Mouse (Mus musculus): ENCODE data around the gene Iars2. TPM values are rescaled to one million over a fixed set of nuclear protein-coding genes. Genes with fewer than 3 reads are reported as not detected.
A peak's percentile ranks its signal among the peaks of the same experiment; 100 is the strongest.

Iars2 gene
- 18.3 and 20.2 TPM in 2 replicates for polyA plus RNA-seq (2015; fragmentation: Nextera tagmentation; extraction: Ambion mirVana)

DNA sequence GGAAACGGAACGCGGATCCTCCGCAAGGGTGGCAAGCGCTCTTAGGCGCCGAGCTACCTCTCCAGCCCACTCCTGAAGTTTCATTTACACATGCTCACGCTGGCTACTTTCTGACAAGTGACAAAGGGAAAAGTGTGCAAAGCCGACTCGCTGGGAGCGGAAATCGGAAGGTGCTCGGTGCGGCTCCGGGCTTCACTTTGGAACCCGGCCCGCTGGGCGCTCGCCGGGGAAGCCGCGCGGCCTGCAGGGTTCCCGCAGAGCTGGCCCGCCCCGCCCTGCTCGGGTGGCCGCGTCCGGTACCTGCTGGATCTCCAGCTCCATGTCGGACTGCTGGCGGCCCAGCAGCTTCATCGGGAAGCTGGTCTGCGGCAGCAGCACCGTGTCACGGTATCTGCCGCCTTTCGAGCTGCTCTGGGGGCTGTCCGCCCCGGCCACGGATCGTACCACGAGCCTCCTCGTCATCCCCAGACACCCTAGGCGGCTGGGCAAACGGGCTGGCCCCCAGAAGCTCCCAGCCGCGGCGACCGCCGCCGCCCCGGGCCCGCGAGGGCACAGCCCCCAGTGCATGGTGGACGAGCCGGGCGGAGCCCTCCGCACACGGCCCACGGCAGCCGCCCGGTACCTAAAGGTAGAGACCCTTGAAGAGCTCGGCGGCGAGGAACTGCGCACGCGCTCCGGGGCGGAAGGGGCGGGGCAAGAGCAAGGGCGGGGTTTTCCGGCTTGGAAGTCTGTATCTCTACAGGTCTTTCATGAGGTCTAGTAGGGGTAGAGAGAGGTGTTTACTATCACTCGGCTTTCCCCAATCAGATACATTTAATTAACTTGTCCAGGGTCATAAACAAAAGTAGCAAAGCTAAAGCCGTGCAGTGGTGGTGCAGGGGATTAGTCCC is at the start of gene Iars2:
Gene Iars2, minus strand, starts transcription at position 676 of the 890 bp plus-strand sequence.
- peak within 1 kb of the TSS; percentile 94 for H3K9ac ChIP-seq
- peak; percentile 93 for ATAC-seq (replicated peaks)

DNA sequence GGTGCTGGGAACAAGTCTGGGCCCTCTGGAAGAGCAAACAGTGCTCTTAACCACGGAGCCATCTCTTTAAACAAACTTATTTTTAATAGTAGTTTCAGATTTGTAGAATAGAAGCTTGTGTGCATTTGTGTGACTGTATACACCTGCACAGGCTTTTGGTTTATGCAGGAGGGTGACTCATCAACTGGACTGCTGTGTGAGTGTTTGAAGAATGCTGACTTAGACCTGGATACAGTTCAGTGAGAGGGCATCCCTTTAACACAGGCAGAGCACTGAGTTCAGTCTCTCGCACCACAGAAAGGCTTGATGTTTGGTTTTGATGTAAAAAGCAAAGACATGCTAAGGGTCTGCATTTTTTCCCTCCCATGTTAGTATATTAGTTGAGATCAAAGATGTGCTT is 48.2 kb upstream of the Iars2 start:
- Histone ChIP-seq H3K4me1 (no peaks in the 10 kb centered on the region), H3K9me3 (no peaks in the 10 kb centered on the region), H3K27me3 (replicated peaks) (no peaks in the 10 kb centered on the region), H3K4me3 (no peak overlapping the region), H3K27ac (no peak overlapping the region), H3K36me3 (replicated peaks) (peaks cover 65% of the 10 kb centered on the region), H3K4me2 (no peak overlapping the region), H3K9ac (no peak overlapping the region)
- ATAC-seq (replicated peaks): no peak
- WGBS: 96% methylated on average over 2 of the region's 2 CpGs

More for the DNA sequence above, at the start of gene Iars2:
- Histone ChIP-seq H3K4me2 (peak within 1 kb of the TSS; percentile 91), H3K27me3 (replicated peaks) (no peaks in the 10 kb centered on the region), H3K4me3 (peak within 1 kb of the TSS; percentile 81), H3K36me3 (replicated peaks) (peaks cover 14% of the 10 kb centered on the region; the same call in 1 of the 2 replicates), H3K4me1 (peaks cover 37% of the 10 kb centered on the region), H3K27ac (peak within 1 kb of the TSS; percentile 93), H3K9me3 (no peaks in the 10 kb centered on the region)
- under 1% methylated on average over 73 of the region's 76 CpGs for WGBS

DNA sequence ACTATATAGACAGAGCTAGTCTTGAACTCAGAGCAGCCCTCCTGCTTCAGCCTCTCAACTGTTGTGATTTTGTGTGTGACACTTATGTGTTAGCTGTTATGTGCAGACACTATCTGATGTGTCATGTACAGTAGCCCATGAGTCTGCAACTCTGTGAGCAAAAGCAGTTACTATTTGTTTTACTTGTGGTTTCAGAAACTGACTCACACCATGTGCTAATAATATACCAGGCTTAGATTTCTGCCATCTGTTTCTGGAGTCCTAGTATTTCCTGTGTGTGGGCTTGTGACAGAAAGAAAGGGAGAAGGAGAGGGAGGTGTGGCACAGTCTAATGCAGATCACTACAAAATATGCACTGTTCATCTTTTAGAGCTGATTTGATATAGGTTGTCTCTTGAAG is 47.2 kb upstream of the Iars2 start:
- no peak overlapping the region for H3K9ac ChIP-seq
- H3K4me3 ChIP-seq: no peak overlapping the region
- no peaks in the 10 kb centered on the region for H3K4me1 ChIP-seq
- no peak overlapping the region for H3K4me2 ChIP-seq
- peaks cover 66% of the 10 kb centered on the region for H3K36me3 ChIP-seq (replicated peaks)
- H3K9me3 ChIP-seq: no peaks in the 10 kb centered on the region
- ATAC-seq (replicated peaks): no peak
- no peaks in the 10 kb centered on the region for H3K27me3 ChIP-seq (replicated peaks)
- H3K27ac ChIP-seq: no peak overlapping the region

GRCm38 (mm10) chr1:185369979-185370378 is 40.8 kb upstream of the Iars2 start:
- ATAC-seq (replicated peaks): no peak
- peaks cover 40% of the 10 kb centered on the region for H3K36me3 ChIP-seq (replicated peaks)
- 92% methylated on average over 6 of the region's 6 CpGs for WGBS

DNA sequence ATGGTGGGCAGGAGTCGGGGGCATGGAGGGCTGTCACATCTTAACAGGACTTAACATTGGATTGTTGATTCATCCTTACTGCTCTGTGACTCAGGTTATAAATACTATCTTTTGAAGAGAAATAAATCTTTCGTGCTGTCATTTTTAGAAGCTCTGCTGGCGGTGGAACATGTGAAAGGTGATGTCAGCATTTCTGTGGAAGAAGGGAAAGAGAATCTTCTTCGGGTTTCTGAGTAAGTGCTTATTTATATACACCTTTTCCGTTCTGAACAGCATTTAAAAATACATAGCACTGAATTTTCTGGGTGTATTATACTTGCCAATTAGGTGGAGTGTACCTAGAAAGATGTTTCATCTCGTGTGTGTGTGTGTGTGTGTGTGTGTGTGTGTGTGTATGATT is 38.2 kb upstream of the Iars2 start:
- Histone ChIP-seq H3K4me1 (peaks cover 23% of the 10 kb centered on the region), H3K4me3 (no peak overlapping the region), H3K4me2 (no peak overlapping the region), H3K9ac (no peak overlapping the region), H3K36me3 (replicated peaks) (peaks cover 24% of the 10 kb centered on the region), H3K27me3 (replicated peaks) (no peaks in the 10 kb centered on the region), H3K27ac (no peak overlapping the region), H3K9me3 (no peaks in the 10 kb centered on the region)
- no peak for ATAC-seq (replicated peaks)
- 90% methylated on average over 6 of the region's 6 CpGs for WGBS

More at GRCm38 (mm10) chr1:185369979-185370378, 40.8 kb upstream of the Iars2 start:
- H3K4me2 ChIP-seq: no peak overlapping the region
- peaks cover 10% of the 10 kb centered on the region for H3K4me1 ChIP-seq
- H3K4me3 ChIP-seq: no peak overlapping the region
- no peak overlapping the region for H3K27ac ChIP-seq
- no peak overlapping the region for H3K9ac ChIP-seq
- no peaks in the 10 kb centered on the region for H3K9me3 ChIP-seq
- H3K27me3 ChIP-seq (replicated peaks): no peaks in the 10 kb centered on the region

DNA sequence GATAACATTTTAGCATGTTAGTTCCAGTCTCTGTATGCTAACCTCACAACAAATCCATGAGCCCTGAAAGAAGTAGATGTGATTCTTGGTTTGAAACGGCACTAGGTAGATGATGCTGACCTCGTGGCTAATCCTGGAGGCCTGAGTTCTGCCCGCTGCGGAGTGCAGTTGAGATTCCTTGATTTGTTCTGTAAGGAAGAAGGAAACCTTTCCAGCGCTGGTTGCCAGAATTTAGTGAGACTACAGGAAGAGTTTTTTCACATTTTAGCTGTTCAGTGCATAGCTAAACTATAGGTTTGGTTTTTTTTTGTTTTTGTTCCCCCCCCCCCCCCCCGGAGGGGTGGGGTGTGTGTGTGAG is 35.0 kb upstream of the Iars2 start:
- Histone ChIP-seq H3K4me1 (peaks cover 29% of the 10 kb centered on the region), H3K27me3 (replicated peaks) (no peaks in the 10 kb centered on the region), H3K27ac (no peak overlapping the region), H3K36me3 (replicated peaks) (0 out of 2 replicates have a peak, but pooled peaks cover 5% of the 10 kb centered on the region), H3K9me3 (no peaks in the 10 kb centered on the region), H3K4me2 (peak overlapping the region; percentile 64), H3K4me3 (peak overlapping the region; percentile 88), H3K9ac (peak overlapping the region; percentile 73)
- no peak for ATAC-seq (replicated peaks)
- 37% methylated on average over 6 of the region's 6 CpGs for WGBS

DNA sequence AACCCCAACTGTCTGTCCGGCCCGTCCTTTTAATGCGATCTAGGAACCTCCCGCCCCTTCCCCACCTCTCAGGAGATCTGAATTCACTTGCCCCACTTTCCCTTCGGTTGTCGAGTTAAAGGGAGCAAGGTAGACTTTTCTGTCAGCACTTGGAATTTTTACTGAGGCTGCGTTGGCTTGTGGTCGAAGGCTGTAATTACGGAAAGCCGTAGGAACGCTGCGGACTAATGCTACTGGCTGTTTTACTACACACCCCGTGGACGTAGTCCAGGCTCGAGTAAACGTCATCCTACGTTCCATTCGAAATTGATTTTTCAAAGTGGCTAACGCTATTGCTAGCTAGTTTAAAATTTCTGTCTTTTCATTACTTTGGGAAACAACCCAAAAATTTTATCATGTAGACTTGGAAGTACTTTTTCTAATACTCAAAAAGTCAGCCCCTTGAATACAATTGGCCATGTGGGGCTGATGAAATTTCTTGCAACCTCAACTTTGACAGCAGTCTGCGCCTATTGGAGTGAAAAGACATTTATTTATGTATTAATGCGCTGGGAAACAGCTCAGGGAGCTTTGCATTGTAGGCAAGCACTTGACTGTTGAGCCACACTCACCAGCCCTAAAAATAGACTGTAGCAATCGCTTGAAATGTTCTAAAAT is 34.5 kb upstream of the Iars2 start:
- H3K4me1 ChIP-seq: peaks cover 29% of the 10 kb centered on the region
- ATAC-seq (replicated peaks): peak; percentile 57
- 0 out of 2 replicates have a peak, but pooled peaks cover 5% of the 10 kb centered on the region for H3K36me3 ChIP-seq (replicated peaks)
- peak overlapping the region; percentile 73 for H3K9ac ChIP-seq
- no peaks in the 10 kb centered on the region for H3K9me3 ChIP-seq
- 3% methylated on average over 22 of the region's 22 CpGs for WGBS
- peak overlapping the region; percentile 88 for H3K4me3 ChIP-seq
- H3K4me2 ChIP-seq: peak overlapping the region; percentile 64
- H3K27ac ChIP-seq: peak overlapping the region; percentile 89
- H3K27me3 ChIP-seq (replicated peaks): no peaks in the 10 kb centered on the region

- H3K9ac ChIP-seq: peak within 1 kb of the TSS; percentile 73
- H3K4me2 ChIP-seq: peak within 1 kb of the TSS; percentile 64
- H3K36me3 ChIP-seq (replicated peaks): peaks cover 4% of the 10 kb centered on the region; the same call in 1 of the 2 replicates
- peak within 1 kb of the TSS; percentile 88 for H3K4me3 ChIP-seq
- H3K27ac ChIP-seq: peak within 1 kb of the TSS; percentile 89
- peak; percentile 98 for ATAC-seq (replicated peaks)
- no peaks in the 10 kb centered on the region for H3K9me3 ChIP-seq
- H3K27me3 ChIP-seq (replicated peaks): no peaks in the 10 kb centered on the region
- peaks cover 29% of the 10 kb centered on the region for H3K4me1 ChIP-seq
- WGBS: under 1% methylated on average over 92 of the region's 92 CpGs
Observed at GRCm38 (mm10) chr1:185362677-185363520, 33.7 kb upstream of the Iars2 start, which contains the start of gene Eprs. Gene Eprs (plus strand): TSS chr1:185363044.

GRCm38 (mm10) chr1:185358211-185358610 is 29.0 kb upstream of the Iars2 start:
- ATAC-seq (replicated peaks): no peak
- Histone ChIP-seq H3K36me3 (replicated peaks) (peaks cover 31% of the 10 kb centered on the region), H3K27ac (no peak overlapping the region), H3K4me3 (no peak overlapping the region), H3K27me3 (replicated peaks) (no peaks in the 10 kb centered on the region), H3K9ac (no peak overlapping the region), H3K4me1 (peaks cover 6% of the 10 kb centered on the region), H3K4me2 (no peak overlapping the region), H3K9me3 (no peaks in the 10 kb centered on the region)
- 90% methylated on average over 4 of the region's 4 CpGs for WGBS

- peaks cover 37% of the 10 kb centered on the region for H3K36me3 ChIP-seq (replicated peaks)
- H3K4me1 ChIP-seq: no peaks in the 10 kb centered on the region
- no peak for ATAC-seq (replicated peaks)
- no peak overlapping the region for H3K27ac ChIP-seq
- no peaks in the 10 kb centered on the region for H3K9me3 ChIP-seq
- no peak overlapping the region for H3K4me2 ChIP-seq
- no peaks in the 10 kb centered on the region for H3K27me3 ChIP-seq (replicated peaks)
- no peak overlapping the region for H3K9ac ChIP-seq
- WGBS: 97% methylated on average over 8 of the region's 8 CpGs
- no peak overlapping the region for H3K4me3 ChIP-seq
Observed at GRCm38 (mm10) chr1:185356246-185356645, 27.1 kb upstream of the Iars2 start.

DNA sequence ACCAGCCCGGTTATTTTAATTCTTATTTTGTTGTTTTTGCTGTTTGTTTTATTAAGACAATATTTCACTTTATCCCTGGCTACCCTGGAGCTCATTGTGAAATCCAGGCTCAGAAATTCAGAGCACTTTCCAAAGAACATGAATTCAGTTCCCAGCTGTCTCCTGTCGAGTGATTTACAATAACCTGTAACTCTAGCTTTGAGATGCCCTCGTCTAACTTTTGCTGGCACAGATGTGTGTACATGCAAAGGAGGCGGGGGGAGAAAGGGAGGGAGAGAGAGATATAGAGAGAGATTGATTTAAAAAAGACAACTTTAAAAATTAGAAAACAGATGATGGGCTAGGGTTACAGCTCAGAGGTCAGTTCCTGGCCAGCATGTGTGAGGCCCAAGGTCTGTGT is 25.5 kb upstream of the Iars2 start:
- peaks cover 48% of the 10 kb centered on the region for H3K36me3 ChIP-seq (replicated peaks)
- 91% methylated on average over 4 of the region's 4 CpGs for WGBS
- H3K9ac ChIP-seq: no peak overlapping the region
- ATAC-seq (replicated peaks): no peak
- H3K4me3 ChIP-seq: no peak overlapping the region
- H3K27ac ChIP-seq: no peak overlapping the region
- H3K9me3 ChIP-seq: no peaks in the 10 kb centered on the region
- H3K4me1 ChIP-seq: no peaks in the 10 kb centered on the region
- no peaks in the 10 kb centered on the region for H3K27me3 ChIP-seq (replicated peaks)
- no peak overlapping the region for H3K4me2 ChIP-seq

GRCm38 (mm10) chr1:185353351-185353750 is 24.2 kb upstream of the Iars2 start:
- H3K27me3 ChIP-seq (replicated peaks): no peaks in the 10 kb centered on the region
- no peak overlapping the region for H3K4me2 ChIP-seq
- ATAC-seq (replicated peaks): no peak
- H3K4me1 ChIP-seq: no peaks in the 10 kb centered on the region
- 96% methylated on average over 8 of the region's 8 CpGs for WGBS
- H3K36me3 ChIP-seq (replicated peaks): peaks cover 59% of the 10 kb centered on the region
- no peak overlapping the region for H3K9ac ChIP-seq
- no peak overlapping the region for H3K27ac ChIP-seq
- no peak overlapping the region for H3K4me3 ChIP-seq
- no peaks in the 10 kb centered on the region for H3K9me3 ChIP-seq
